ENCODE assay signal across 8 mouse cellular contexts in genomic region chr16:11983106-11983615, GRCm38 (mm10). TPM values are rescaled to one million over a fixed set of nuclear protein-coding genes. Genes with fewer than 3 reads are reported as not detected.
DNase-seq lines count a peak whose midpoint lies in the region; ATAC-seq and TF ChIP-seq lines count a peak whose summit lies in the region.

No protein-coding gene starts in this region.

- H3K27ac ChIP-seq in layer of hippocampus, adult 2 months, result peak overlapping the region; percentile 95
- H3K27ac ChIP-seq in forebrain, embryonic 13.5 days, result no peak overlapping the region
- H3K27ac ChIP-seq in intestine, postnatal 0 days (ENCODE audit: low read depth, low read length), result no peak overlapping the region
- peak overlapping the region; percentile 75 for H3K27ac ChIP-seq in midbrain, postnatal 0 days (ENCODE audit: low read depth, low read length)

- no peaks in the 10 kb centered on the region for H3K9me3 ChIP-seq in forebrain, embryonic 13.5 days (replicated peaks)
- H3K9me3 ChIP-seq in intestine, postnatal 0 days (ENCODE audit: control insufficient read depth), result no peaks in the 10 kb centered on the region
- H3K9me3 ChIP-seq in midbrain, postnatal 0 days (ENCODE audit: low read length), result no peaks in the 10 kb centered on the region

- WGBS in forebrain, embryonic 13.5 days, result 1% methylated on average over 25 of the region's 25 CpGs
- under 1% methylated on average over 24 of the region's 25 CpGs for WGBS in intestine, postnatal 0 days
- 1% methylated on average over 25 of the region's 25 CpGs for WGBS in midbrain, postnatal 0 days

- H3K4me2 ChIP-seq in forebrain, embryonic 13.5 days, result peak overlapping the region; percentile 93
- H3K4me2 ChIP-seq in intestine, postnatal 0 days (replicated peaks; ENCODE audit: low read depth), result peak overlapping the region; percentile 78
- H3K4me2 ChIP-seq in midbrain, postnatal 0 days (ENCODE audit: low read depth, low read length, poor library complexity, severe bottlenecking), result peak overlapping the region; percentile 93

- 0 out of 2 replicates have a peak, but pooled peaks have one; percentile 27 for TF ChIP-seq CTCF in layer of hippocampus, adult 2 months (conservative IDR thresholded peaks at IDR 0.05)
- TF ChIP-seq CTCF in intestine, postnatal 0 days (IDR thresholded peaks at IDR 0.05; ENCODE audit: low read depth), result no peak
- TF ChIP-seq CTCF in midbrain, postnatal 0 days (IDR thresholded peaks at IDR 0.05), result peak; percentile 51

- H3K4me1 ChIP-seq in forebrain, embryonic 13.5 days, result peaks cover 28% of the 10 kb centered on the region
- H3K4me1 ChIP-seq in intestine, postnatal 0 days (replicated peaks; ENCODE audit: control insufficient read depth, insufficient read depth, low read length), result no peaks in the 10 kb centered on the region
- peaks cover 5% of the 10 kb centered on the region; the same call in 1 of the 2 replicates for H3K4me1 ChIP-seq in midbrain, postnatal 0 days (ENCODE audit: insufficient read depth, low read length)

- H3K9ac ChIP-seq in forebrain, embryonic 13.5 days, result peak overlapping the region; percentile 68; the same call in 1 of the 2 replicates
- no peak overlapping the region for H3K9ac ChIP-seq in intestine, postnatal 0 days (ENCODE audit: low read depth, low read length)
- peak overlapping the region; percentile 77 for H3K9ac ChIP-seq in midbrain, postnatal 0 days (replicated peaks; ENCODE audit: low read length, poor library complexity, severe bottlenecking)

- H3K4me3 ChIP-seq in layer of hippocampus, adult 2 months, result peak overlapping the region; percentile 79
- peak overlapping the region; percentile 59 for H3K4me3 ChIP-seq in forebrain, embryonic 13.5 days
- H3K4me3 ChIP-seq in intestine, postnatal 0 days (ENCODE audit: low read depth, low read length), result peak overlapping the region; percentile 41
- H3K4me3 ChIP-seq in midbrain, postnatal 0 days (ENCODE audit: low read depth, low read length), result peak overlapping the region; percentile 81

- peaks cover 71% of the 10 kb centered on the region for H3K27me3 ChIP-seq in forebrain, embryonic 13.5 days
- H3K27me3 ChIP-seq in intestine, postnatal 0 days (replicated peaks; ENCODE audit: control insufficient read depth, insufficient read depth, low read length), result peaks cover 63% of the 10 kb centered on the region
- 0 out of 2 replicates have a peak, but pooled peaks cover 3% of the 10 kb centered on the region for H3K27me3 ChIP-seq in midbrain, postnatal 0 days (ENCODE audit: insufficient read depth, low read length)

- ATAC-seq in forebrain, embryonic 13.5 days, result peak; percentile 11
- no peak for ATAC-seq in intestine, postnatal 0 days
- ATAC-seq in midbrain, postnatal 0 days (ENCODE audit: low FRiP score), result peak; percentile 18; the same call in 1 of the 2 replicates
- no peak for ATAC-seq in monocyte, adult 5-6 weeks (replicated peaks; ENCODE audit: insufficient number of reproducible peaks, low FRiP score, low TSS enrichment, poor library complexity, severe bottlenecking)

- peak in 1 of 2 experiments; percentile 29 for DNase-seq in layer of hippocampus, adult 2 months (ENCODE audit: low spot score in 2 of 2)
- DNase-seq in layer of hippocampus, adult 9-10 months (ENCODE audit: low spot score), result no peak
- DNase-seq in adrenal gland, postnatal 10 days, result peak; percentile 37
- DNase-seq in midbrain, postnatal 0 days (ENCODE audit: low spot score), result peak; percentile 44
- DNase-seq in kidney, adult 11 months, result no peak

- no peaks in the 10 kb centered on the region for H3K36me3 ChIP-seq in forebrain, embryonic 13.5 days (ENCODE audit: poor library complexity, severe bottlenecking)
- H3K36me3 ChIP-seq in intestine, postnatal 0 days (ENCODE audit: control insufficient read depth, insufficient read depth), result no peaks in the 10 kb centered on the region
- H3K36me3 ChIP-seq in midbrain, postnatal 0 days (ENCODE audit: insufficient read depth, low read length), result no peaks in the 10 kb centered on the region; the same call in 1 of the 2 replicates

RNA-seq across cellular contexts. Expression of gene Shisa9, which starts 0.8 kb away (rescaled TPM):
- 10 to 100 TPM; 55.4 to 56.4 TPM for total RNA-seq in layer of hippocampus, adult 2 months (2021)
- 1 to 10 TPM; 2.3 to 3.3 TPM for total RNA-seq in adrenal gland, postnatal 10 days (2021)
- 1.9 and 2.1 TPM in 2 replicates for polyA plus RNA-seq in forebrain, embryonic 13.5 days (2015; fragmentation: Nextera tagmentation; extraction: Ambion mirVana)
- 0.37 and 0.78 TPM in 2 replicates for polyA plus RNA-seq in intestine, postnatal 0 days (2015; fragmentation: Nextera tagmentation; extraction: Ambion mirVana)
- 72.7 and 87.7 TPM in 2 replicates for total RNA-seq in midbrain, postnatal 0 days (2014; rRNA removed)
- 23.6 and 25.7 TPM in 2 replicates for polyA plus RNA-seq in midbrain, postnatal 0 days (2015; fragmentation: Nextera tagmentation; extraction: Ambion mirVana)
- total RNA-seq in monocyte, adult 5-6 weeks (2017), result not detected in 3 replicates

Comparison
In these comparisons a context has a peak if more than half of its experiments do, and no peak if none do; other contexts are left out.
1. DNase-seq: peak in adrenal gland, postnatal 10 days (single experiment) and midbrain, postnatal 0 days (single experiment); none in layer of hippocampus, adult 9-10 months (single experiment) and kidney, adult 11 months (single experiment).
2. H3K27ac ChIP-seq: peak in layer of hippocampus, adult 2 months (single experiment) and midbrain, postnatal 0 days (single experiment); none in forebrain, embryonic 13.5 days (single experiment) and intestine, postnatal 0 days (single experiment).
3. ATAC-seq: peak in forebrain, embryonic 13.5 days (single experiment) and midbrain, postnatal 0 days (single experiment); none in intestine, postnatal 0 days (single experiment) and monocyte, adult 5-6 weeks (single experiment).
4. RNA of gene Shisa9, which starts 0.8 kb away (total RNA-seq): 72.7 to 87.7 TPM in midbrain, postnatal 0 days and 55.4 to 56.4 TPM in layer of hippocampus, adult 2 months; 2.3 to 3.3 TPM in adrenal gland, postnatal 10 days and not detected in monocyte, adult 5-6 weeks; every median in the first group is over 10 times any median in the second.
5. Peak in every context shown above with its lines, with median percentiles within 50 percentile points of each other: H3K4me3 ChIP-seq and H3K4me2 ChIP-seq.